Mouse (Mus musculus) adrenal gland, adult 18-20 months (tissue): ENCODE results near the gene Cep112. TPM values are rescaled to one million over a fixed set of nuclear protein-coding genes. Genes with fewer than 3 reads are reported as not detected.

Experiments
- DNase-seq, 2 experiments: peaks; one replicate each; pipeline ENCODE4 v3.0.0; 2021 to 2022; ENCODE audit warnings: low spot score in 2 of 2
- total RNA-seq, 2 experiments: library from RNA; stranded (reverse); gene quantifications; 1 replicate in 1 of 2; 2 replicates in 1 of 2; pipeline ENCODE4 v1.2.3; 2021

The Cep112 gene
- total RNA-seq, 2 experiments from 2014 or later = 7.1 to 11.9 TPM

- no peak for DNase-seq
Observed at GRCm38 (mm10) chr11:108901670-108902069, 476.7 kb downstream of the Cep112 start.

GRCm38 (mm10) chr11:108902303-108902702 lies 477.3 kb downstream of the Cep112 start:
- DNase-seq = no peak

GRCm38 (mm10) chr11:108906590-108907254 lies 481.7 kb downstream of the Cep112 start:
- no peak for DNase-seq

GRCm38 (mm10) chr11:108909396-108910195 lies 484.6 kb downstream of the Cep112 start:
- no peak for DNase-seq

Other genes with a start within 250 kb of the Cep112 start
- under 1 TPM in 1 of 2 experiments, not detected in 1; 0.27 TPM for gene Apoh, start 81.8 kb upstream of the Cep112 start, total RNA-seq
- gene Prkca, start 81.3 kb upstream of the Cep112 start, total RNA-seq = 10 to 100 TPM in 1 of 2 experiments, 1 to 10 TPM in 1; 7.3 to 12.0 TPM